Mouse (Mus musculus): ENCODE results near the gene Spata20. TPM values are rescaled to one million over a fixed set of nuclear protein-coding genes. Genes with fewer than 3 reads are reported as not detected.

The Spata20 gene
- polyA plus RNA-seq, 1 experiment: not detected

GRCm38 (mm10) chr11:94449239-94449638, 36.7 kb downstream of the Spata20 start:
- no peak overlapping the region for H3K4me3 ChIP-seq (ENCODE audit: insufficient read depth, low read depth, low read length)
- H3K27ac ChIP-seq (ENCODE audit: insufficient read depth, low read depth, low read length): 0 out of 2 replicates have a peak overlapping the region, but pooled peaks have one; percentile 2
- H3K4me1 ChIP-seq (ENCODE audit: control insufficient read depth, insufficient read depth, low read length): peaks cover 43% of the 10 kb centered on the region
- TF ChIP-seq CTCF (IDR thresholded peaks at IDR 0.05; ENCODE audit: insufficient read depth, low read depth, low read length): no peak
- TF ChIP-seq POLR2A (IDR thresholded peaks at IDR 0.05; ENCODE audit: insufficient read depth, low read depth, low read length): no peak
- 34% methylated on average over 8 of the region's 8 CpGs for WGBS

DNA sequence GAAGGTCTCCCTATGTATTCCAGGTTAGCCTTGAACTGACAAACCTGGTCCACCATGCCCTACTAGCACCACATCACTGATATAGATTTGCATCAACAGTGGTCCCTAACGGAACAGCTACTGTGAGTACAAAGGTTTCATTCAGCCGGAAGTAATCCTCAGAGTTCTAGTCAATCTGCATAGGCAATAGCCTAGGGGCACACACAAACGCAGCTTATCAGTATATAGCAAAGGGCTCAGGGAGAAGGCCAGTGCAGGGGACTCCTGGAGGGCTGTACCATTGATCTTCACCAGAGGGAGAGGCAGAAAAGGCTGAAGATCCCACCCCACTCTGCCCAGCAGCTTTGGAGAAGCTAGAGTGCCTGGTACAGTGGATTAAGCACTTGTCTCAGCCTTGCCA, 39.0 kb downstream of the Spata20 start:
- Histone ChIP-seq H3K4me1 (ENCODE audit: control insufficient read depth, insufficient read depth, low read length) (peaks cover 42% of the 10 kb centered on the region), H3K4me3 (ENCODE audit: insufficient read depth, low read depth, low read length) (no peak overlapping the region), H3K27ac (ENCODE audit: insufficient read depth, low read depth, low read length) (no peak overlapping the region)
- TF ChIP-seq POLR2A (IDR thresholded peaks at IDR 0.05; ENCODE audit: insufficient read depth, low read depth, low read length): no peak
- TF ChIP-seq CTCF (IDR thresholded peaks at IDR 0.05; ENCODE audit: insufficient read depth, low read depth, low read length): no peak
- WGBS: 46% methylated on average over 3 of the region's 3 CpGs

DNA sequence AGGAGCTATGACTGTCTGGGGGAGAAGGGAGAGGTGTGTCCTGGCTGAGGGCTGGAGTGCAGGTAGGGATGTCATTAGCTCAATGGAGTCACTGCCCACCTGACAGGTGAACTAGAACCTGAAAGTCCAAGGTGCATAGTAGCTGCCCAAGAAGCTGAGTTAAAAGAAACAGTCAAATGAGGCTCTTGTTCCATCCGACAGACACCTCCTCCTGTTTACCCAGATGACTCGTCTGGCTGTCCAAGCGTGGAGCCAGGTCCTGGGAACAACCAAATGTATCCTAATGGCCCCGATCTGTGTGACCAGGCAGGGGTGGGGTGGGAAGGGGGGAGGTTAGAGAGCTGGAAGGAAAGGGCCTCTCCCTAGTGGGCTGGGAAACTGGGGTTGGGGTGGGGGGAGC, 40.7 kb downstream of the Spata20 start:
- TF ChIP-seq CTCF (IDR thresholded peaks at IDR 0.05; ENCODE audit: insufficient read depth, low read depth, low read length) (no peak), POLR2A (IDR thresholded peaks at IDR 0.05; ENCODE audit: insufficient read depth, low read depth, low read length) (no peak)
- Histone ChIP-seq H3K4me3 (ENCODE audit: insufficient read depth, low read depth, low read length) (no peak overlapping the region), H3K4me1 (ENCODE audit: control insufficient read depth, insufficient read depth, low read length) (peaks cover 29% of the 10 kb centered on the region), H3K27ac (ENCODE audit: insufficient read depth, low read depth, low read length) (no peak overlapping the region)
- WGBS: 73% methylated on average over 4 of the region's 4 CpGs

GRCm38 (mm10) chr11:94444829-94445228, 41.1 kb downstream of the Spata20 start:
- Histone ChIP-seq H3K4me3 (ENCODE audit: insufficient read depth, low read depth, low read length) (no peak overlapping the region), H3K27ac (ENCODE audit: insufficient read depth, low read depth, low read length) (no peak overlapping the region), H3K4me1 (ENCODE audit: control insufficient read depth, insufficient read depth, low read length) (peaks cover 25% of the 10 kb centered on the region)
- 70% methylated on average over 5 of the region's 5 CpGs for WGBS
- TF ChIP-seq CTCF (IDR thresholded peaks at IDR 0.05; ENCODE audit: insufficient read depth, low read depth, low read length) (no peak), POLR2A (IDR thresholded peaks at IDR 0.05; ENCODE audit: insufficient read depth, low read depth, low read length) (no peak)

DNA sequence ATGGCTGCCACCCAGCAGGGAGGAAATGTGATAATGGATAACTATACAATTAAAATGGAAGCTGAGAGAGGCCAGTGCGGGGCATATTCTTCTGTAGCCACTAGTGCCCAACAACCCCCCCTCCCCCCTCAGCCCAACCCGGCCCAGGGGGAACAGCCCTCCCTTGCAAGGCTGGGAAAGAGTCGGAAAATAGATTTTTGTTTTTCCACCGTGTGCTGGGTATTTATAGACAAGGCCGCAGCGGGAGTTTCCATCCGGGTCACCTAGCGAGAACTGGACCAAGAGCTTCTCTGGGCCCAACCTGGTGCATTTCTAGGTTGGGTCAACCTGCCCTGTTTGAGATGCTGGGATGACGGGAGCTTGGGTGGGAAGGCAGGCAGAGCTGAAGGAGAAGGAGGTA, 44.2 kb downstream of the Spata20 start:
- no peak overlapping the region for H3K4me3 ChIP-seq (ENCODE audit: insufficient read depth, low read depth, low read length)
- no peak overlapping the region for H3K27ac ChIP-seq (ENCODE audit: insufficient read depth, low read depth, low read length)
- whole genome bisulfite sequencing: 58% methylated on average over 9 of the region's 9 CpGs
- H3K4me1 ChIP-seq (ENCODE audit: control insufficient read depth, insufficient read depth, low read length): peaks cover 8% of the 10 kb centered on the region
- TF ChIP-seq POLR2A (IDR thresholded peaks at IDR 0.05; ENCODE audit: insufficient read depth, low read depth, low read length): no peak
- TF ChIP-seq CTCF (IDR thresholded peaks at IDR 0.05; ENCODE audit: insufficient read depth, low read depth, low read length): no peak

GRCm38 (mm10) chr11:94441122-94441521, 44.9 kb downstream of the Spata20 start:
- TF ChIP-seq POLR2A (IDR thresholded peaks at IDR 0.05; ENCODE audit: insufficient read depth, low read depth, low read length) (no peak), CTCF (IDR thresholded peaks at IDR 0.05; ENCODE audit: insufficient read depth, low read depth, low read length) (no peak)
- Histone ChIP-seq H3K4me3 (ENCODE audit: insufficient read depth, low read depth, low read length) (no peak overlapping the region), H3K27ac (ENCODE audit: insufficient read depth, low read depth, low read length) (no peak overlapping the region), H3K4me1 (ENCODE audit: control insufficient read depth, insufficient read depth, low read length) (peaks cover 8% of the 10 kb centered on the region)
- 46% methylated on average over 7 of the region's 7 CpGs for WGBS

GRCm38 (mm10) chr11:94440421-94440820, 45.6 kb downstream of the Spata20 start:
- TF ChIP-seq CTCF (IDR thresholded peaks at IDR 0.05; ENCODE audit: insufficient read depth, low read depth, low read length) (no peak), POLR2A (IDR thresholded peaks at IDR 0.05; ENCODE audit: insufficient read depth, low read depth, low read length) (no peak)
- no peak overlapping the region for H3K4me3 ChIP-seq (ENCODE audit: insufficient read depth, low read depth, low read length)
- H3K27ac ChIP-seq (ENCODE audit: insufficient read depth, low read depth, low read length): no peak overlapping the region
- 73% methylated on average over 6 of the region's 6 CpGs for WGBS
- peaks cover 8% of the 10 kb centered on the region for H3K4me1 ChIP-seq (ENCODE audit: control insufficient read depth, insufficient read depth, low read length)

- WGBS: 27% methylated on average over 9 of the region's 9 CpGs
Measured at GRCm38 (mm10) chr11:94429011-94429651, 56.8 kb downstream of the Spata20 start.

More at GRCm38 (mm10) chr11:94429011-94429651, 56.8 kb downstream of the Spata20 start:
- TF ChIP-seq CTCF (IDR thresholded peaks at IDR 0.05; ENCODE audit: insufficient read depth, low read depth, low read length): no peak
- no peak for TF ChIP-seq POLR2A (IDR thresholded peaks at IDR 0.05; ENCODE audit: insufficient read depth, low read depth, low read length)
- H3K27ac ChIP-seq (ENCODE audit: insufficient read depth, low read depth, low read length): peak overlapping the region; percentile 49
- no peak overlapping the region for H3K4me3 ChIP-seq (ENCODE audit: insufficient read depth, low read depth, low read length)
- peaks cover 63% of the 10 kb centered on the region for H3K4me1 ChIP-seq (ENCODE audit: control insufficient read depth, insufficient read depth, low read length)

Other genes with a start within 250 kb of the Spata20 start
- gene Wfikkn2, start 240.2 kb downstream of the Spata20 start, polyA plus RNA-seq (2012; ENCODE audit: insufficient read depth, insufficient read length, low replicate concordance, missing spikeins): not detected in 2 replicates
- gene Gm21885, start 204.3 kb downstream of the Spata20 start, polyA plus RNA-seq (2012; ENCODE audit: insufficient read depth, insufficient read length, low replicate concordance, missing spikeins): not detected in 2 replicates
- gene Luc7l3, start 164.2 kb downstream of the Spata20 start, polyA plus RNA-seq (2012; ENCODE audit: insufficient read depth, insufficient read length, low replicate concordance, missing spikeins): 287 and 558 TPM in 2 replicates
- 384 TPM in 1 of 2 replicates, not detected in the other for gene Ankrd40, start 158.2 kb downstream of the Spata20 start, polyA plus RNA-seq (2012; ENCODE audit: insufficient read depth, insufficient read length, low replicate concordance, missing spikeins)
- gene Abcc3, start 93.2 kb downstream of the Spata20 start, polyA plus RNA-seq (2012; ENCODE audit: insufficient read depth, insufficient read length, low replicate concordance, missing spikeins): not detected in 2 replicates
- gene Cacna1g, start 12.0 kb downstream of the Spata20 start, polyA plus RNA-seq (2012; ENCODE audit: insufficient read depth, insufficient read length, low replicate concordance, missing spikeins): 54.5 TPM in 1 of 2 replicates, not detected in the other
- gene Epn3, start 13.8 kb upstream of the Spata20 start, polyA plus RNA-seq (2012; ENCODE audit: insufficient read depth, insufficient read length, low replicate concordance, missing spikeins): not detected in 2 replicates
- not detected in 2 replicates for gene Mycbpap, start 35.6 kb upstream of the Spata20 start, polyA plus RNA-seq (2012; ENCODE audit: insufficient read depth, insufficient read length, low replicate concordance, missing spikeins)
- not detected in 2 replicates for gene Rsad1, start 63.1 kb upstream of the Spata20 start, polyA plus RNA-seq (2012; ENCODE audit: insufficient read depth, insufficient read length, low replicate concordance, missing spikeins)
- not detected in 2 replicates for gene Chad, start 78.9 kb upstream of the Spata20 start, polyA plus RNA-seq (2012; ENCODE audit: insufficient read depth, insufficient read length, low replicate concordance, missing spikeins)
- not detected in 2 replicates for gene Acsf2, start 115.7 kb upstream of the Spata20 start, polyA plus RNA-seq (2012; ENCODE audit: insufficient read depth, insufficient read length, low replicate concordance, missing spikeins)
- gene Lrrc59, start 143.6 kb upstream of the Spata20 start, polyA plus RNA-seq (2012; ENCODE audit: insufficient read depth, insufficient read length, low replicate concordance, missing spikeins): not detected in 2 replicates
- gene Mrpl27, start 167.6 kb upstream of the Spata20 start, polyA plus RNA-seq (2012; ENCODE audit: insufficient read depth, insufficient read length, low replicate concordance, missing spikeins): not detected in 2 replicates
- not detected in 2 replicates for gene Eme1, start 167.8 kb upstream of the Spata20 start, polyA plus RNA-seq (2012; ENCODE audit: insufficient read depth, insufficient read length, low replicate concordance, missing spikeins)
- not detected in 2 replicates for gene Xylt2, start 191.3 kb upstream of the Spata20 start, polyA plus RNA-seq (2012; ENCODE audit: insufficient read depth, insufficient read length, low replicate concordance, missing spikeins)
- not detected in 2 replicates for gene Gm11541, start 218.3 kb upstream of the Spata20 start, polyA plus RNA-seq (2012; ENCODE audit: insufficient read depth, insufficient read length, low replicate concordance, missing spikeins)

All from olfactory bulb, adult 2 months (tissue).